Mouse (Mus musculus) left cerebral cortex, adult 8-10 months (tissue): Measurements from ENCODE around the gene Mtf1. TPM values are rescaled to one million over a fixed set of nuclear protein-coding genes. Genes with fewer than 3 reads are reported as not detected.

Source experiments
- DNase-seq, 2 experiments: peaks; one replicate each; pipeline ENCODE4 v3.0.0; 2022; ENCODE audit warnings: low spot score in 2 of 2
- total RNA-seq, 4 experiments: library from RNA; stranded (reverse); gene quantifications; 2 replicates each; pipeline ENCODE4 v1.2.4; 2022

The Mtf1 gene
- total RNA-seq, 4 experiments from 2014 or later: 22.0 to 29.3 (median 25.0) TPM

DNA sequence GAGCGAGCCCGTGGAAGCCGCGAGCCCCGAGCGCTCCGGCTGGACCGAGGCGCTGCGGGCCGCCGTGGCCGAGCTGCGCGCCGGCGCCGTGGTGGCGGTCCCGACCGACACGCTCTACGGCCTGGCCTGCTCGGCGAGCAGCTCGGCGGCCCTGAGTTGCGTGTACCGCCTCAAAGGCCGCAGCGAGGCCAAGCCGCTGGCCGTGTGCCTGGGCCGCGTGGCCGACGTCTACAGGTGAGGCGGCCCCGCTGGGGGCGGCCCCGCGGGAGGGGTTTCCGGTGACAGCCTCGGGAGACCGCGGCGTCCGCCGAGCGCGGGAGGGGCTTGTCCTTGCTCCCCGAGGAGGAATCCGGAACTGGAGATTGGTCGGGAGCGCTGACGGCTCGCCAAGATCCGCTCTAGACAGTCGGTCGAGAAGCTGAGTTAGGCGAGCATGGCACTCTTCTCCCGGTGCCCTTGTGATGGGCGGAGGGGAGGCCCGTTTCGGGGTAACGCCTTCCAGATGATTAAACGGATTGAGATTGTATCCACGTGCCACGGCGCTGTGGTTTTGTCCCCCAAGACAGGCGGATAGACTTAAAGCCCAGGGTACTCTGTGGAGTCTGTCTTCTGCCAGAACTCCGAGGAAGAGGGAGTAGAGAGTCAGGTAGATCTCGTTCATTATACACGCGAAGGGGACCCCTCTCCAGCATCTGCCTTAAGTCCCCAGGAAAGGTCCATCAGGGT is 49.2 kb downstream of the Mtf1 start, which contains the start of gene 1110065P20Rik:
Gene 1110065P20Rik, minus strand, starts transcription at position 264 of the 726 bp plus-strand sequence.
- DNase-seq: peak; percentile 51 to 76

DNA sequence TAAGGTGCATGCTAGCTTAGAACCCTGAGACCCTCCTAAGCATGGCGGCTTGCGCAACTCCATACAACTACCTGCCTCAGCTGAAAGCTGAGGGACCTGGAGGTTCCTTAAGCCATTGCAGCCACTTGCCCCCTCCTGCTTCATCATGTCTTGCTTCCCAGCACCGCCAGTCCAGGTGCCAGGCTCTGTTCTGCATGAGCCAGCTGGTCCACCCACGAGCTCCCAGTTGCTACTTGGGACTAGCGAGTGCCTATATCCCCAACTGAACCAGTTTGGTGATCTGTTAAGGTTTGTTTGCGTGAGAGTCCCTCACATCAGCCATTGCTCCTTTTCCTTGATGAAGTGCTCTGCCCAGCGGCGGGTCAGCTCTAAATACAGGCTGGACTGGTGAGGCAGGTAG is 54.4 kb downstream of the Mtf1 start:
- DNase-seq: peak in 1 of 2 experiments; percentile 59

DNA sequence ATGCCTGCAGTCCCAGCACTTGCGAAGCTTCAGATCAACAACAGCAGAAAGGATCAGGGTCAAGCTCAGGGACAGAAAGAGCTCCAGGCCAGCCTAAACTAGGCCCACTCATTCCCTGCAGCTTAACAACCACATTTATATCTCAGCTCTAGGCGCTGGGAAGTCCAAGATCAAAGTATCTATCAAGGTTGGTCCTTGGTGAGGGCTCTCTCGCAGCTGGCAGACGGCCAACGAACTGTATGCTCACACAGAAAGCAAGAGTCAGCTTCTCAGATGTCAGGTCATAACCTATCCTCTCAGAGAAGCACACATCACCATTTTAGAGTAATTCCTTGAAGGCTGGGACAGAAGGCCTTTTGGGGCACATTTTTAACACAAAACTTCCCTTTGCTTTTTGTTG is 56.5 kb downstream of the Mtf1 start:
- DNase-seq: no peak

DNA sequence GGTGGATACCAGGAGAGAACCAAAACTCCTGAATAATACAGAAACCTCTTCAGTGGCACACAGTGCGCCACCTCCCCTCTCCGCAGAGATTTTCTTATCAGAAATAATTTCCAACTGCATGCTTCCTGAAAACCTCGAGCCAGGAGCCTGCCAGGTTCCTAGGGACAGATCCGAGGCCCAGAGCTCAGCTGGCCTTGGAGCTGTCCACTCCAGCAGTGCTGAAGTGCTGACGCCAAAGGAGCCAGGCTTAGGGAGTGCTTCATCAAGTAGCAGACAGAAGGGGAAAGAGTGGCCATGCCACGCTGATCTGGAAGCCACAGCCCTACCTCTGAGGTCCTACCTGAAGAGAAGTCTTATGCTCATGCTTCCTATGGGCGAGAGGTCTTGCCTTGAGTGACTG is 58.5 kb downstream of the Mtf1 start:
- DNase-seq: no peak

DNA sequence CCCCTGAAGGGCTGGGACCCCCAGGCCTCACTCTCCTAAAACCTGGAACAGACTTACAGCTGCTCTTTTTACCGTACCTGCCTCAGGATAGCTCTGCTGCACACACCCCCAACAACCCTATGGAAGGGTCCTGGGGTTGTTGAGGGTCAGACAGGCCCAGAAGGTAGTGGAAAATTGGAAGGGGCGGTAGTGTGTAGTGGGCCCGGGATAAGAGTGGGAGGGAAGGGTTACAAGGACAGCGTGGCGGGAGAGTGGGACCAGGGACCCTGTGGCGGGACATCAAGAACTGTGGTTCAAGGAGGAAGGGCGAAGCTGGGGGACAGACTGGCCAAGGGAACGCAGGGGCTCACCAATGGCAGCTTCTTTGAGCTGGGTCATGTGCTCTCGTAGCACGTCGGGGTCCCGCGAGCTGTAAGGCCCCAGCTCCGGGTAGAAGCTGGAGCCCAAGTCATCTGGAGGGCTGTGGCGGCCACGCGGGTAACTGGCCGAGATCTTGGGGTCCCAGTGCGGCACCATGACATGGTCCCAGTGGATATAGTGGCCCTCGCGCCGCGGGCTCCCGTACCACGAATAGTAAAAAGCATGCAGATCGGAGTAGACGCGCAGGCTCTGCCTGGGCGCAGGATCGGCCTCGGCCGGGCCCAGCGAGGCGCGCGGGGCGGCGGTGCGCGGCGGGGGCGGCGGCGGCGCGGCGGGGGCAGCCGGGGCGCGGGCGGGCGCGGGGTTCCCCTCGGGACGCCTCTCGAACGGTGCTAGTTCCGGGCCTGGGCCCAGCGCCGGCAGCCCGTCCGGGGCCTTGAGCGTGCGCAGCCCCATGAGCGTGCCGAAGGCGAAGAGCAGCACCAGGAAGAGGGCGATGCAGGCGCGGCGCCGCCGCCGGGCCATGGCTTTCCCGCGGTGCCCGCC is 59.6 kb downstream of the Mtf1 start, which contains the start of gene Maneal:
Gene Maneal, minus strand, starts transcription at position 889 of the 906 bp plus-strand sequence.
- DNase-seq: no peak

DNA sequence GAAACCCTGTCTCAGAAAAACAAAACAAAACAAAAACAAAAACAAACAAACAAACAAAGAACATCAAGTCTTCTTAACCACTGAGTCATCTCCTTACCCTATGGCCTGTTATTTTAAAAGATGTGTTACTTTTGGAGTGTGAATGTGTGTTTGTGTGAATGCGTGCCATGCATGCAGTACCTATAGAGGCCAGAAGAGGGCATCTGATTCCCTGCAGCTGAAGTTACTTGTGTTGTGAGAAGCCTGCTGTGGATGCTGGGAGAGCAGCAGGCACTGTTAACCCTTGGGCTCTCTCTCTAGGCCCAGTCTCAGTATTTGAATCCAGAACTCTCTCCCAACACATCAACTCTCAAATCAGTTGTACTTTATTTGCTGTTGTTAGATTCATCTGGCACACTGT is 70.8 kb downstream of the Mtf1 start:
- no peak for DNase-seq

DNA sequence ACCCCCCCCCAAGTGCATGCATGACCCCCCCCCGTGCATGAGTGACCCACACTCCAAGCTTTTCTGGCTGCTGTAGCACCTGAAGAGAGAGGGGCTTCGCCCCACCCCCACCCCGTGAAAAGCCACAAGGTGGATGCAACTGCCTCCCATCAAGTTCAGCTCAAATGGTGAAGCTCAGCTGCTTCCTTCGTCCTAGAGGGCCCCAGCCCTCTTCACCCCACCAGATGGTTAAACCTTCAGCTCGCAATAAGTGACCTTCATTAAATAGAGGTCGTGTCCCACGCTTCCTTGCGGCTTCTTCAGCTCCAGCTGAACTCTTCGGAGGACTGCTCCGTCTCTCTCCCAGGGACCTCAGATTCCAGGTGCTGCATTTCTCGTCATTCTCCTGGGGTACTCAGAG is 78.7 kb downstream of the Mtf1 start, which contains the start of gene Epha10:
Gene Epha10, plus strand, starts transcription at position 301 of the 400 bp plus-strand sequence.
- no peak for DNase-seq

DNA sequence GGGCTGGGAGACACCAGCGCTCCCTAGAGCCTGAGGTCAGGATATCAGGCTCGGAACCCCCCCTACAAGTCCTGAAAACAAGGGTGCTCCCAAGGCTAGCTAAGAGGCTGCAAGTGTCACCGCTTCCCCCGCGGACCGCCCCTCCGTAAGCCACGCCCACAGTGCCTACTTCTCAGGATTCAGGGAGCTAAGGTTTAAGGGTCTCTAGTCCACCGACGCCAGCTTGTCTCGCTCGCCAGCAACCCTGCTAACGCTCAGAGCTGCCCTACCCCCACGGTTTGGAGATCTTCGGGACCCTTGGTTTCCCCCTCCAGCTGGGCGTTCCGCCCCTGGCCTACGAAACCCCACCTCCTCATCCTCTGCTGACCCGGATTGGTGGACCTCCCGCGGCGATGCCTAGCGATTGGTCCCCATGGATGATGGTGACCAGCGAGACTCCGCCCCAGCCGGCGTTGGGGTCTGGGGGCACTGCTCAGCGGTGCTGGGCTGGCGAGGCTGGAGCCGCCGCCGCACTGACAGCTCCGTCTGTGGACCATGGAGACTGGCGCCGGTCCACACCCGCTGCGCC is 79.5 kb downstream of the Mtf1 start:
- peak; percentile 71 to 74 for DNase-seq

DNA sequence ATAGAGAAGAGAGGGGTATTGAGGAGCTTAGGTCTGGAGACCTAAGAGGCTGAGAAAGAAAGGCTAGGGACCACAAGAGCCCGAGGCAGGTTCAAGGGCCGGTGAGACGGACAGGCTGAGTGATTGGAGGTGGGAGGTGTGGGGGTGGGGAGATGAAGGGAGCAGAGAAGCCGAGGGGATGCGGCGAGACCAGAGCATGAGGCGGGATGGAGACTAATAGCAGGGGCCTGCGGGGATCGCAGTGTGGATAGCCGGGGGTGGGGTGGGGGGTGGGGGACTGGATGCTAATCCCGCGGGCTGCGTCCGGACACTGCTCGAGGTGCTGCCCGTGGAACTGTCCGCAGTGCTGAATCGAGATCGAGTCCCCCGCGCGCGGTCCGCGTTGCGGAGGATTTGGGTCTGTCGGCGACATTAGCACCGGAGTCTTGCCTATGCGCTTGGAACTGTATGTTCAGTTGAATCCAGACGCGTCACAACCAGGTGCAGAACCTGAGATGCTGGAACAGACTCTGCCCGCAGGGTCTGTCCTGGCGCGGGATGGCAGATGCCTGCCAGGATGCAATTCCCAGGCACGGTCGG is 80.3 kb downstream of the Mtf1 start:
- DNase-seq: no peak

DNA sequence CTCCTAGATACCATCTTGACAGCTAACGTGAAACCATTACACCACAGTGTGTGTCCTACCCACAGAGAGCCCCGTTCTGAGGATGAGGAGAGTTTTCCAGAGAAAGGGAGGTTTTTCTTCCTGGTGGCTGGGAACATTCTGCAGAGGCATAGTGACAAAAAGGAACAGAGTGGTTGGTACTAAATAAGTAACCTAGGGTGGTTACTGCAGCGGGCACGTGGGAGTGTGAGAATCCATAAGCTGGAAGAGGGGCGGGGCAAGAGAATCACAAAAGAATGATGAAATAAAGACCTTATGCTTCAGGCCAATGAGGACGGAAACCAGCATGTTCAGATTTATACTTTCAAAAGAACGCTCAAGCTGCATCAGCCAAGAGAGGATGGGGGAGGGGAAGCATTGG is 86.8 kb downstream of the Mtf1 start:
- peak in 1 of 2 experiments; percentile 58 for DNase-seq

DNA sequence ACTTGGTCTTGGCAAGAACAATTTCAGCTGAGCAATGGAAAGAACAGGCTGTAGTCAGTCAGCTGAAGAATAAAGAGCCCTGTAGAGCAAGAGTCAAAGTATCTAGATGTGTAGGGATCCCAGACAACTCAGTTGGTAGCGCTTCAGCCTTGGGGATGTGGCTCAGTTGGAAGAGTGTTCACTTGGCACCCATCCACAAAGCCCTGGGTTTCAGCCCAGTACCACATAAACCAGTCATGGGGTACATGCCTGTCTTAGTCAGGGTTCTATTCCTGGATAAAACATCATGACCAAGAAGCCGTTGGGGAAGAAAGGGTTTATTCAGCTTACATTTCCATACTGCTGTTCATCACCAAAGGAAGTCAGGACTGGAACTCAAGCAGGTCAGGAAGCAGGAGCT is 88.0 kb downstream of the Mtf1 start:
- no peak for DNase-seq

DNA sequence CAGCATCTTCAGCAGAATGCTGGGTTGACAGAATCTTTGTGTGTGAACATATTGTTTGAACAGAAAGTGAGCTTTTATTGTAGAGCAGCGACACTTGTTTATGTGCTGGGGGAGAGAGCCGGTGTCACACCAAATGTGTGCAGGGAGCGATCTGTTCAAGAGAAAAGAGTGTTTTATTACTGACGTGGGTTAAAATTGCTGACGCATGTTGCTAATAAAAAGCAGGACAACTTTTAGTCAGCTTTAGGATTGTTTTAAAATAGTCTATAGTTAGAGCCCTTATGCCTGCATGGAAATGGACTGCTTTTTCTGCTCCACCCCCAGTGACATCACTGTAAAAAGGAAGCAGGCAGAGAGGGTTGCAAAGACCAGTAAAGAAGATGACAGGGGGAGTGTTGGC is 88.9 kb downstream of the Mtf1 start:
- DNase-seq: no peak

DNA sequence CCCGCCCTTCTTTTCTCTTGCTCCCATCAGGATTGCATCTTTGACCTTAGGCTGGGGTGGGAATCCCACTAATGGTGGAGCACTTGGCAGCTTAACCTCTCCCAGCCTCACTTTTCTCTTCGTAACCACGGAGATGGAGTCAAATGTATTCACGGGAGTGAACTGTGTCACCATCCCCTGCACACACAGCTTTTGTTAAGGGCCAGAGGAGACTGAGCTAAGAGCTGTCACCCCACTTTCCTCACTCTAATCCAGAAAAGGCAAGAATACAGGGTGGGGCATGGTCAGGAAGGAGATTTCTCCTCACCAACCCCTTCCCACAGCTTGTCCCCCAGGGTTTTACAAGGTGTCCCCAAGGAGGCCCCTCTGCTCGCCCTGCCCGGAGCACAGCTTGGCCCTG is 91.9 kb downstream of the Mtf1 start:
- no peak for DNase-seq

DNA sequence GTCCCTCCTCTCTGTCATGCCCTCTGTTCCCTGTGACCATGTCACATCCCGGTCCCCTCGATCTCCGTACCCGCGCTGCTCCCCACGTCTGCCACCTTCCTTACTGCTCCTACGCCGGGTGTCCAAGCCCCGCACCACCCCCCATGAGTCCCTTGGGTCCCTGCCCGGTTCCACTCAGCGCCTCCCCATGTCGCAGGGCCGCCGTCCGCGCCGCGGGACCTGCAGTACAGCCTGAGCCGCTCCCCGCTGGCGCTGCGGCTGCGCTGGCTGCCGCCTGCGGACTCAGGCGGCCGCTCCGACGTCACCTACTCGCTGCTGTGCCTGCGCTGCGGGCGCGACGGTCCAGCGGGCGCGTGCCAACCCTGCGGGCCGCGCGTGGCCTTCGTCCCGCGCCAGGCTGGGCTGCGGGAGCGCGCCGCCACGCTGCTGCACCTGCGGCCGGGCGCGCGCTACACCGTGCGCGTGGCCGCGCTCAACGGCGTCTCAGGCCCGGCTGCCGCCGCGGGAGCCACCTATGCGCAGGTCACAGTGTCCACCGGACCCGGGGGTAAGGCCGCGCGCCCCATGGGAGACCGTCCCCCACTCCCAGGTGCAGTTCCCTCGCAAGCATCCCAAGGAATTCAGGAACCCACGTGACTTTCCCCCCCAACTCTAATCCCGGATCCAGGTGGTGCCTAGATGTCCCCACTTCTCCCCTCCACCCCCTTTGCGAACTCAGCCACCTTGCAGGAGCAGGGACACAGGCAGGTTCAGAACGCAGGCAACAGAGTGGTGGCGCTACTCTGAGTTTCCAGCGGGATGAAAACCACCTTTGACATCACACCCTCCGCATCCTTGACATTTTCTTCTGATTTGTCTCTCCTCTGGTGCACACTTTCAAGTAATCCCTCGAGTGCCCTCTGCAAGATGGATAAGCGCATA is 92.9 kb downstream of the Mtf1 start:
- peak; percentile 49 to 76 for DNase-seq

DNA sequence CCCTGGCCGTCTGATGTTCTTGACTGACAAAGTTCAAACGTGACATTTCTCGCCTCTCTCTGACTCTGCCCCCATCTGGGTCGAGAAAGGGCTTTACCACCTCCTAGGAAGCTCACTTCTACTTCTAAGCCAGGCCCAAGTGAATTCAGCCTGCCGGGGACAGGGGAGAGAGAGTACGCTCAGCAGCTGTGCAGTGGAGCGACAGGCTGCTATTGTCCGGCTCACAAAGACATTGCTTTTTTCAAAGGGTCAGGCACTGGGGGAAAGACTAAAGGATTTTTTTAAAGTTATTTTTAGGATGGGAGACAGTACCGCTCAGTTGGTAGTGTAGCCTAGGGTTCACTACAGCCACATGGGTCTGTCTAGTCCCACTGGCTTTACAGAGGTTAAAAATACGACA is 96.5 kb downstream of the Mtf1 start:
- DNase-seq: no peak

Other genes with a start within 250 kb of the Mtf1 start
- gene 3100002H09Rik, start 191.3 kb upstream of the Mtf1 start, total RNA-seq: under 1 TPM in 3 of 4 experiments, not detected in 1; 0.53 to 0.74 (median 0.57) TPM
- gene Pou3f1, start 145.3 kb upstream of the Mtf1 start, total RNA-seq: 10 to 100 TPM; 15.9 to 20.5 (median 18.3) TPM
- 10 to 100 TPM; 13.2 to 16.9 (median 16.3) TPM for gene Utp11, start 108.5 kb upstream of the Mtf1 start, total RNA-seq
- gene Fhl3, start 101.4 kb upstream of the Mtf1 start, total RNA-seq: 1 to 10 TPM; 1.4 to 3.1 (median 1.7) TPM
- 10 to 100 TPM; 32.4 to 39.9 (median 35.4) TPM for gene Sf3a3, start 87.3 kb upstream of the Mtf1 start, total RNA-seq
- 10 to 100 TPM; 37.0 to 47.9 (median 44.4) TPM for gene Inpp5b, start 60.3 kb upstream of the Mtf1 start, total RNA-seq
- gene Yrdc, start 48.6 kb downstream of the Mtf1 start, total RNA-seq: 10 to 100 TPM; 30.5 to 41.1 (median 38.8) TPM
- gene 1110065P20Rik, start 49.1 kb downstream of the Mtf1 start, total RNA-seq: 10 to 100 TPM; 66.4 to 70.2 (median 67.8) TPM
- gene Maneal, start 60.1 kb downstream of the Mtf1 start, total RNA-seq: 10 to 100 TPM; 53.2 to 61.4 (median 57.1) TPM
- 10 to 100 TPM; 36.6 to 40.5 (median 39.2) TPM for gene Epha10, start 78.8 kb downstream of the Mtf1 start, total RNA-seq
- gene 9930104L06Rik, start 134.9 kb downstream of the Mtf1 start, total RNA-seq: 10 to 100 TPM; 19.6 to 24.4 (median 21.4) TPM
- gene Cdca8, start 137.2 kb downstream of the Mtf1 start, total RNA-seq: 1 to 10 TPM; 1.4 to 2.1 (median 1.7) TPM
- gene Rspo1, start 184.3 kb downstream of the Mtf1 start, total RNA-seq: 10 to 100 TPM; 14.0 to 18.9 (median 15.1) TPM
- 10 to 100 TPM; 54.2 to 67.7 (median 64.1) TPM for gene Gnl2, start 214.5 kb downstream of the Mtf1 start, total RNA-seq